Mouse (Mus musculus): Measurements from ENCODE around the gene Map4k3.

- TF ChIP-seq CTCF (IDR thresholded peaks at IDR 0.05): peak; percentile 72
- no peak for TF ChIP-seq EP300 (IDR thresholded peaks at IDR 0.05)
Measured at GRCm38 (mm10) chr17:80683821-80684576, 44.3 kb downstream of the Map4k3 start.

Measured in lung, postnatal 0 days (tissue).